Mouse (Mus musculus): ENCODE results near the gene Olfr834.

Olfr834 gene

GRCm38 (mm10) chr9:18987690-18988089 lies at the start of gene Olfr834:
TSS of gene Olfr834 (plus strand) at chr9:18987990.
- no peak for DNase-seq (ENCODE audit: low spot score)

GRCm38 (mm10) chr9:18962021-18962420 lies 25.8 kb upstream of the Olfr834 start:
- no peak for DNase-seq (ENCODE audit: low spot score)

- no peak for DNase-seq (ENCODE audit: low spot score)
Observed at GRCm38 (mm10) chr9:19032435-19032834, 44.6 kb downstream of the Olfr834 start, which contains the start of gene Olfr835. TSS of gene Olfr835 (plus strand) at chr9:19032735.

Data from embryo, embryonic 10.5 days (tissue).